Mouse (Mus musculus) neural tube, embryonic 15.5 days (tissue): Measurements from ENCODE around the gene Katnal1. TPM values are rescaled to one million over a fixed set of nuclear protein-coding genes. Genes with fewer than 3 reads are reported as not detected.
A peak's percentile ranks its signal among the peaks of the same experiment; 100 is the strongest.

ENCODE experiments used
- ATAC-seq: fragments of 200-750 bp; cut with Nextera tagmentation; 2 replicates; pipeline ENCODE4 v1.8.0; 2017; ENCODE audit warnings: mild to moderate bottlenecking, moderate TSS enrichment, moderate library complexity; ENCODE audit not compliant: low FRiP score
- H3K27ac ChIP-seq: fragments of 300-500 bp; sonication (generic); replicated peaks from 2 replicates; pipeline ENCODE4 v1.5.1; 2015; ENCODE audit warnings: mild to moderate bottlenecking, inconsistent platforms
- H3K27me3 ChIP-seq: fragments of 300-500 bp; sonication (generic); replicated peaks from 2 replicates; pipeline ENCODE4 v1.6.1; 2015; ENCODE audit warnings: inconsistent platforms
- H3K36me3 ChIP-seq: fragments of 300-500 bp; sonication (generic); 2 replicates; pipeline ENCODE4 v1.6.1; 2015; ENCODE audit warnings: inconsistent platforms
- H3K4me1 ChIP-seq: fragments of 300-500 bp; sonication (generic); 2 replicates; pipeline ENCODE4 v1.6.1; 2015; ENCODE audit warnings: inconsistent platforms
- H3K4me2 ChIP-seq: fragments of 300-500 bp; sonication (generic); 2 replicates; pipeline ENCODE4 v1.6.1; 2015; ENCODE audit warnings: inconsistent platforms, mild to moderate bottlenecking, moderate library complexity
- H3K4me3 ChIP-seq: fragments of 300-500 bp; sonication (generic); replicated peaks from 2 replicates; pipeline ENCODE4 v1.5.1; 2015; ENCODE audit warnings: mild to moderate bottlenecking, inconsistent platforms
- H3K9ac ChIP-seq: fragments of 300-500 bp; sonication (generic); replicated peaks from 2 replicates; pipeline ENCODE4 v1.6.1; 2015; ENCODE audit warnings: mild to moderate bottlenecking, inconsistent platforms
- H3K9me3 ChIP-seq: fragments of 300-500 bp; sonication (generic); replicated peaks from 2 replicates; pipeline ENCODE4 v1.6.1; 2016; ENCODE audit warnings: inconsistent platforms
- WGBS: fragments of 180-500 bp; shearing (Covaris S2); methylation state at CpG from one replicate; pipeline ENCODE4 v1.1.7; 2015; ENCODE audit warnings: mixed read lengths; 5-methylcytosine and 5-hydroxymethylcytosine counted together
- polyA plus RNA-seq: library from polyadenylated mRNA; unstranded; fragments of >200 nt; fragmentation: Nextera tagmentation; extraction: Ambion mirVana; gene quantifications from 2 replicates; pipeline ENCODE4 v1.2.1, GENCODE M21; 2015

The Katnal1 gene
- polyA plus RNA-seq, 1 experiment from 2014 or later: 35.1 TPM

DNA sequence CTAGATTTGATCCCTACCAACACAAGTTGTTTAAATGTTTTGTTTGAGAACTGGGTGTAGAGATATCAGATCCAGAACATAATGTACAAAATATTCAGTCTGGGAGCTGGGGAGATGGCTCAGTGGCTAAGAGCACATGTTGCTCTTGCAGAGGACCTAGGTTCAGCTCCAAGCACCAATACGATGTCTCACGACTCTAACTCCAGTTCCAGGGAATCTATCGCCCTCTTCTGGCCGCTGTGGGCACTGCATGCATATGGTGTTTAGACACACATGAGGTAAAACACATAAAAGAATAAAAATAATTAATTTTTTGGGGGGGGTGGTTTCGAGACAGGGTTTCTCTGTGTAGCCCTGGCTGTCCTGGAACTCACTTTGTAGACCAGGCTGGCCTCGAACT lies 23.3 kb upstream of the Katnal1 start:
- no peak for ATAC-seq
- H3K9me3 ChIP-seq: no peaks in the 10 kb centered on the region
- WGBS: 49% methylated on average over 6 of the region's 6 CpGs
- H3K27me3 ChIP-seq: no peaks in the 10 kb centered on the region
- H3K4me1 ChIP-seq: no peaks in the 10 kb centered on the region
- no peaks in the 10 kb centered on the region for H3K36me3 ChIP-seq
- no peak overlapping the region for H3K4me3 ChIP-seq
- H3K4me2 ChIP-seq: no peak overlapping the region
- H3K27ac ChIP-seq: no peak overlapping the region
- H3K9ac ChIP-seq: no peak overlapping the region

DNA sequence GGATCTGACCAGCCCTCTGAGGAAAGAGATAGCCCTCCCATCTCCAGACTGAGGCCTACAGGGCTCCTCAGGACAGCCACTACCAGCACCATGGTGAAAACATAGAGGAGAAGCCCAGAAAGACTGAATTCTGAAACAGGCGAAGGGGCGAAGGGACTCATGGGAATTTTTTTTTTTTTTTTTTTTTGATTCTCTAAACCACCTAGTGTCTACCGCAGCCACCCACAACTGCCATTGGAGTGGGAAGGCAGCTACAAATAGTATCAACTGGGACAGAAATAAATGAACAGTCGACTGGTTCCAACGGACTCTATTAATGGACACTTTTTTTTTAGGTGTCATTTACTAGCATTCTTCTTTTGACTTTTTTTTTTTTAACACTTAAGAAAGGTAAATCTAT lies 22.2 kb upstream of the Katnal1 start:
- 91% methylated on average over 5 of the region's 5 CpGs for WGBS
- H3K9ac ChIP-seq: no peak overlapping the region
- no peaks in the 10 kb centered on the region for H3K4me1 ChIP-seq

GRCm38 (mm10) chr5:148950064-148950463 lies 20.9 kb upstream of the Katnal1 start:
- Histone ChIP-seq H3K27ac (no peak overlapping the region), H3K9me3 (no peaks in the 10 kb centered on the region), H3K4me2 (no peak overlapping the region), H3K4me1 (no peaks in the 10 kb centered on the region), H3K4me3 (no peak overlapping the region), H3K27me3 (no peaks in the 10 kb centered on the region), H3K9ac (no peak overlapping the region), H3K36me3 (no peaks in the 10 kb centered on the region)
- WGBS: 44% methylated on average over 15 of the region's 15 CpGs
- no peak for ATAC-seq

More for the DNA sequence above, 22.2 kb upstream of the Katnal1 start:
- H3K9me3 ChIP-seq: no peaks in the 10 kb centered on the region
- no peak for ATAC-seq
- no peak overlapping the region for H3K27ac ChIP-seq
- H3K27me3 ChIP-seq: no peaks in the 10 kb centered on the region
- H3K4me2 ChIP-seq: no peak overlapping the region
- H3K36me3 ChIP-seq: no peaks in the 10 kb centered on the region
- no peak overlapping the region for H3K4me3 ChIP-seq

DNA sequence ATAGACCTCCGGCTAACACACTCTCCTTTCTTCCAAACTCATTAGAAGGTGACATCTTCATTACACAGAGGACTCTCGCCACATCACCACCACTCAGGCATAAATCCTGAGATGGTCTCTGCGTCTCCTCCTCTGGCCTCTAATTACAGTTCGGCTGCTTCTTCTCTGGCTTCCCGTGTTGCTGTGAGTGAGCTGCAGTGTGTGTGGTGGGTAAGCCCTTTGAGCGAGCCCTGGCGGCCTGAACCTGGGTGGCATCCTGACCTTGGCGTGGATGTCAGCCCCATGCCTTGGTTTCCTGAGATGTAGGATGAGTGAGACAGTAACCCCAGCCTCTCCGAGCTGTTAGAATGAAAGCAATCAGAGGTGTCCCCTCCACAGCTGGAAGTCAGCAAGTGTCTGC lies 19.5 kb upstream of the Katnal1 start:
- H3K4me3 ChIP-seq: no peak overlapping the region
- H3K27me3 ChIP-seq: no peaks in the 10 kb centered on the region
- no peaks in the 10 kb centered on the region for H3K36me3 ChIP-seq
- H3K9ac ChIP-seq: no peak overlapping the region
- no peak overlapping the region for H3K4me2 ChIP-seq
- ATAC-seq: no peak
- H3K27ac ChIP-seq: no peak overlapping the region
- no peaks in the 10 kb centered on the region for H3K9me3 ChIP-seq
- 67% methylated on average over 9 of the region's 9 CpGs for WGBS
- H3K4me1 ChIP-seq: no peaks in the 10 kb centered on the region

DNA sequence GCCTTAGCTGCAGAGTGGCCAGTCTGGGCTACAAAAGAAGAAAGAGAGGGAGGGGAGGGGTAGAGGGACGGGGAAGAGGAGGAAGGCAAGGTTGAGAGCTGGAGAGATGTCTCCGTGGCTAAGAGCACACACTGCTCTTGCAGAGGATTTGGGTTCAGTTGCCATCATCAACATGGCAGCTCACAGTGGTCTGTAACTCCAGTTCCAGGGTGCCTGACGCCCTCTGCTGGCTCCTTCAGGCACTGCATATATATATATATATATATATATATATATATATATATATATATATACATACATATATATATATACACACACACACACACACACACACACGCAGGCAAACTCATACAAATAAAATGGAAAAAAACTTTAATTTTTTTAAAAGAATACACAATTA lies 18.3 kb upstream of the Katnal1 start:
- 76% methylated on average over 4 of the region's 4 CpGs for WGBS
- H3K9ac ChIP-seq: no peak overlapping the region
- ATAC-seq: no peak
- no peak overlapping the region for H3K4me2 ChIP-seq
- no peaks in the 10 kb centered on the region for H3K9me3 ChIP-seq
- H3K27me3 ChIP-seq: no peaks in the 10 kb centered on the region
- no peaks in the 10 kb centered on the region for H3K36me3 ChIP-seq
- H3K27ac ChIP-seq: no peak overlapping the region
- H3K4me3 ChIP-seq: no peak overlapping the region
- no peaks in the 10 kb centered on the region for H3K4me1 ChIP-seq

DNA sequence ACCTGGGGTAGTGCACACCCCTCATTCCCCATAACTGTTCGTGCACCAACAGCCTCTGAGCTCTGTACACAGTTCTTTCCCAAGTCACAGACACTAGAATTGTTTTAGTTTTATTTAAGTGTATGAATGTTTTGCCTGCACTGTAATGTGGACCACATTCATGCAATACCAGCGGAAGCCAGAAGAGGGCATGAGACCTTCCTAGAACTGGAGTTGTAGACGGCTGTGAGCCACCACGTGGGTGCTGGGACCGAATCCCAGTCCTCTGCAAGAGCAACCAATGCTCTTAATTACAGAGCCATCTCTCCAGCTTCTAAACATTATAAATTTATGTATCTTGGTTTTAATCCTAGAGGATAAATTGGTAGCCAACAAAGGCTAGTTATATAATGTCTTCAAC lies 17.7 kb upstream of the Katnal1 start:
- Histone ChIP-seq H3K4me3 (no peak overlapping the region), H3K36me3 (no peaks in the 10 kb centered on the region), H3K27me3 (no peaks in the 10 kb centered on the region), H3K9ac (no peak overlapping the region), H3K9me3 (no peaks in the 10 kb centered on the region), H3K4me1 (no peaks in the 10 kb centered on the region), H3K4me2 (no peak overlapping the region), H3K27ac (no peak overlapping the region)
- 73% methylated on average over 5 of the region's 5 CpGs for WGBS
- ATAC-seq: no peak

- no peaks in the 10 kb centered on the region for H3K27me3 ChIP-seq
- ATAC-seq: no peak
- H3K9ac ChIP-seq: no peak overlapping the region
- H3K36me3 ChIP-seq: no peaks in the 10 kb centered on the region
- no peak overlapping the region for H3K27ac ChIP-seq
- no peaks in the 10 kb centered on the region for H3K9me3 ChIP-seq
- H3K4me2 ChIP-seq: no peak overlapping the region
- H3K4me3 ChIP-seq: no peak overlapping the region
- no peaks in the 10 kb centered on the region for H3K4me1 ChIP-seq
- 65% methylated on average over 2 of the region's 2 CpGs for WGBS
Measured at GRCm38 (mm10) chr5:148945735-148946134, 16.6 kb upstream of the Katnal1 start.

DNA sequence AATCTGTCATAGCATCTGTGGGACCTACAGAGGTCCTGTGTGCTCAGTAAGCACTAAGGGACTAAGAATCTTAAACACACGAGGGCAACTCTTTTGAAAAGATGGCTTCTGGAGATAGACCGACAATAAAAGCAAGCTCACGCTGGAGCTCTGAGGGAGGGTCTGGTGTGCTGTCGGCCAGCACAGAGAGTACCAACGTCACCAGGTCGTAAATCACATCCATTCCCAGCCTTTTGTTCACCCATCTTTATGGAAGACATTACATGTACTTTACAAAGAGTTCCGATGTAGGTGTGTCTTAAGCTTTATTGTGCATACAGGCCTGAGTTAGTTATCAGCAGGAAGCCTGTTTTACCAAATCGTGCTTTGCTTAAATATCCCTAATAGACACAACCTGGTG lies 14.9 kb upstream of the Katnal1 start:
- WGBS: 13% methylated on average over 8 of the region's 8 CpGs
- Histone ChIP-seq H3K4me3 (no peak overlapping the region), H3K36me3 (no peaks in the 10 kb centered on the region), H3K4me1 (no peaks in the 10 kb centered on the region), H3K27me3 (no peaks in the 10 kb centered on the region), H3K4me2 (0 out of 2 replicates have a peak overlapping the region, but pooled peaks have one; percentile 14), H3K9me3 (no peaks in the 10 kb centered on the region), H3K9ac (no peak overlapping the region), H3K27ac (no peak overlapping the region)
- ATAC-seq: no peak

- Histone ChIP-seq H3K27me3 (no peaks in the 10 kb centered on the region), H3K4me2 (0 out of 2 replicates have a peak overlapping the region, but pooled peaks have one; percentile 14), H3K4me1 (no peaks in the 10 kb centered on the region), H3K9me3 (no peaks in the 10 kb centered on the region), H3K4me3 (no peak overlapping the region), H3K36me3 (no peaks in the 10 kb centered on the region), H3K27ac (peak overlapping the region; percentile 18; the same call in 1 of the 2 replicates), H3K9ac (no peak overlapping the region)
- WGBS: 63% methylated on average over 10 of the region's 10 CpGs
- no peak for ATAC-seq
Measured at GRCm38 (mm10) chr5:148943444-148943843, 14.3 kb upstream of the Katnal1 start.

GRCm38 (mm10) chr5:148942957-148943356 lies 13.8 kb upstream of the Katnal1 start:
- 45% methylated on average over 11 of the region's 11 CpGs for WGBS
- Histone ChIP-seq H3K4me2 (0 out of 2 replicates have a peak overlapping the region, but pooled peaks have one; percentile 14), H3K36me3 (no peaks in the 10 kb centered on the region), H3K9me3 (no peaks in the 10 kb centered on the region), H3K9ac (no peak overlapping the region), H3K4me3 (no peak overlapping the region), H3K27me3 (no peaks in the 10 kb centered on the region), H3K4me1 (no peaks in the 10 kb centered on the region), H3K27ac (peak overlapping the region; percentile 18; the same call in 1 of the 2 replicates)
- peak; percentile 37; the same call in 1 of the 2 replicates for ATAC-seq

GRCm38 (mm10) chr5:148942305-148942704 lies 13.2 kb upstream of the Katnal1 start:
- Histone ChIP-seq H3K27me3 (no peaks in the 10 kb centered on the region), H3K4me2 (no peak overlapping the region), H3K4me3 (no peak overlapping the region), H3K9ac (no peak overlapping the region), H3K9me3 (no peaks in the 10 kb centered on the region), H3K27ac (no peak overlapping the region), H3K4me1 (no peaks in the 10 kb centered on the region), H3K36me3 (no peaks in the 10 kb centered on the region)
- ATAC-seq: no peak
- WGBS: 95% methylated on average over 6 of the region's 6 CpGs

DNA sequence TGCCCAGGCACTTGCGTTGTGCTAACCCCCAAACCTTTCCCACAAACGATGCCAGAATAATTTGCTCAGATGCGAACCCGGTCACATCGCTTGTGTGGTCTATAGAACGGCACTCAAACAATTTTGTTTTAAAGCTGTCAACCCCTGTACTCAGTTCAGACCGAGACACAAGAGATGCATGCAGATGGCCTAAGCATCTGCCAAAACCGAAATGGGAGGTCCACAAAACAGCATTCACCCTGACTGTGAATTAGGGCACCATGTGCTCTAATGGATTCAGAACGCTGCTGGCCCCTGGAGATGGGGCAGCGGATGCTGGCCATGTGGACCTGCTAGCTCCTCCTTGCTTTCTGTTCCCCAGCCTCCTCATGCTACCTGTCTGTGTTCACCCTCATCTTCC lies 12.7 kb upstream of the Katnal1 start:
- no peaks in the 10 kb centered on the region for H3K36me3 ChIP-seq
- H3K9ac ChIP-seq: no peak overlapping the region
- H3K9me3 ChIP-seq: no peaks in the 10 kb centered on the region
- ATAC-seq: no peak
- no peaks in the 10 kb centered on the region for H3K27me3 ChIP-seq
- H3K27ac ChIP-seq: no peak overlapping the region
- H3K4me3 ChIP-seq: no peak overlapping the region
- no peak overlapping the region for H3K4me2 ChIP-seq
- WGBS: 51% methylated on average over 10 of the region's 10 CpGs
- H3K4me1 ChIP-seq: no peaks in the 10 kb centered on the region

DNA sequence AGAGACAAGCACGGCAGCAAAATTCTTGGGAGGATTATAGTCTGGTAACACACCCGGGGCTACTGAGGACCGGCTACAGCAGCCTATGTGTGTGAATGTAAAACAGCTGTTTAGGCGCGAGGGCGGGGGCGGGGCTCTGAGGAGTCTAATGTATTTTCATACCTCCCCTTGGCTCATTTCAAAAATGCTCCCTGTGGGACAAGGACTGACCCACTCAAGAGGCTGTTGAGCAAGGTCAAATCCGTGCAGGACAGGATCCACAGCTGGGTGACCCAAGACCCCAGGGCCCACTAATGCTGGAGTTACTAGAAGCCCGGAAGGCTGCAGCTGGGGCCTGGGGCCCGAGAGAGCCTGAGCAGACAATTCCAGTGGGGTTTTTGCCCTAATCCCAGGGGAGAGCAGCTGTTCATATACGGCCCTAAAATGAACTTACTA lies 10.8 kb upstream of the Katnal1 start:
- 75% methylated on average over 11 of the region's 11 CpGs for WGBS
- no peaks in the 10 kb centered on the region for H3K36me3 ChIP-seq
- ATAC-seq: no peak
- no peak overlapping the region for H3K4me3 ChIP-seq
- no peak overlapping the region for H3K27ac ChIP-seq
- H3K27me3 ChIP-seq: no peaks in the 10 kb centered on the region
- no peak overlapping the region for H3K4me2 ChIP-seq
- no peaks in the 10 kb centered on the region for H3K9me3 ChIP-seq
- no peak overlapping the region for H3K9ac ChIP-seq
- H3K4me1 ChIP-seq: no peaks in the 10 kb centered on the region
